Mouse (Mus musculus) ZHBTc4 (cell line): Measurements from ENCODE around the gene Wdfy4.

Experiments
- DNase-seq: peaks from one replicate; pipeline ENCODE4 v3.0.0-alpha.2; 2011; ENCODE audit warnings: low read depth, low spot score

Wdfy4 gene

GRCm38 (mm10) chr14:32984176-32984738, 201.1 kb downstream of the Wdfy4 start:
- DNase-seq = no peak

GRCm38 (mm10) chr14:32970700-32971099, 214.6 kb downstream of the Wdfy4 start:
- DNase-seq = peak; percentile 41

GRCm38 (mm10) chr14:32964742-32965141, 220.6 kb downstream of the Wdfy4 start:
- no peak for DNase-seq

GRCm38 (mm10) chr14:32960481-32960880, 224.8 kb downstream of the Wdfy4 start:
- DNase-seq = peak; percentile 66

GRCm38 (mm10) chr14:32958671-32959070, 226.6 kb downstream of the Wdfy4 start:
- DNase-seq = no peak

- no peak for DNase-seq
Observed at GRCm38 (mm10) chr14:32956486-32956885, 228.8 kb downstream of the Wdfy4 start.

GRCm38 (mm10) chr14:32950312-32951301, 234.7 kb downstream of the Wdfy4 start:
- no peak for DNase-seq

GRCm38 (mm10) chr14:32947512-32947911, 237.8 kb downstream of the Wdfy4 start:
- DNase-seq = no peak

- DNase-seq = no peak
Observed at GRCm38 (mm10) chr14:32939217-32939616, 246.1 kb downstream of the Wdfy4 start.

GRCm38 (mm10) chr14:32934064-32934463, 251.2 kb downstream of the Wdfy4 start:
- no peak for DNase-seq

GRCm38 (mm10) chr14:32932220-32932619, 253.1 kb downstream of the Wdfy4 start:
- no peak for DNase-seq

GRCm38 (mm10) chr14:32931709-32932108, 253.6 kb downstream of the Wdfy4 start:
- DNase-seq = no peak

GRCm38 (mm10) chr14:32923871-32924270, 261.4 kb downstream of the Wdfy4 start:
- DNase-seq = no peak

- no peak for DNase-seq
Observed at GRCm38 (mm10) chr14:32917919-32918318, 267.4 kb downstream of the Wdfy4 start.

GRCm38 (mm10) chr14:32915360-32915759, 269.9 kb downstream of the Wdfy4 start:
- no peak for DNase-seq

- DNase-seq = no peak
Observed at GRCm38 (mm10) chr14:32911187-32911586, 274.1 kb downstream of the Wdfy4 start.
